In the genomic region with DNA sequence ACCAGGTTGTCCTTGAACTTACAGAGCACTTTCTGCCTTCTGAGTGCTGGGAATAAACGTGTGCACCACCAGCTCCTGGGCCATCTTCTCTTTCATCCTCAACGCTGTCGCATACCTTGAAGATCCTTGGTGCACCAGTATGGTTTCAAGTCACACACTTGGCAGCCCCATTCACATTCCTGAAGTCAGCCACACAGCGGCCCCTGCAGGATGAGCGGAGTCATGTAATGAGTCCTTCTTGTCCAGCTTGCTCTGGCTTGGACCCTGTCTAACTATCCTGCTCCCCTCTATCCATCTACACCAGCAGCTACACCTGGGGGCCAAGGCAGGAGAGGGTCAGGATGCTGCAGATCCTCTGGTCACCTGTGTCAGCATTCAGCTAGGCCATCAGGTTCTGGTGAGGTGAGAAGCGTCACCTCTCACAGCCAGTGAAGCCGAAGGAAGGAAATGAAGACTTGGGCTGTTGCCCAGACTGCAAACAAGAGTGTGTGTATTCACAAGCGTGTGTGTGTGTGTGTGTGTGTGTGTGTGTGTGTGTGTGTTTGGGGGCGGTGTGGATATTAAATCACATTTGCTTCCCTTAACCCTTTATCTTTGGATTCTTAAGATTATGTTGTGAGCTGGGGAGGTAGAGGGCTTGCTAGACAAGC, we compare ENCODE assay signal across 7 mouse cellular contexts. TPM values are rescaled to one million over a fixed set of nuclear protein-coding genes. Genes with fewer than 3 reads are reported as not detected.
DNase-seq lines count a peak whose midpoint lies in the region; ATAC-seq and TF ChIP-seq lines count a peak whose summit lies in the region.

No protein-coding gene starts in this region.

- DNase-seq in kidney, adult 9 months = peak; percentile 20
- DNase-seq in CH12.LX (ENCODE audit: extremely low read depth) (no peak), NIH3T3 (ENCODE audit: low read depth) (peak; percentile 30)
- DNase-seq in gastrocnemius, postnatal 10 days = peak; percentile 70
- DNase-seq in lung, postnatal 25 days (ENCODE audit: low spot score) = peak; percentile 48
- no peak for DNase-seq in c-Kit-positive CD71-positive TER-119-positive erythroid progenitor cells, embryonic 14.5 days (ENCODE audit: low spot score)

- no peaks in the 10 kb centered on the region for H3K9me3 ChIP-seq in kidney, embryonic 16.5 days (ENCODE audit: low read length)
- peaks cover 5% of the 10 kb centered on the region for H3K9me3 ChIP-seq in CH12.LX (replicated peaks; ENCODE audit: low read length)

- no peaks in the 10 kb centered on the region for H3K36me3 ChIP-seq in kidney, embryonic 16.5 days (ENCODE audit: insufficient read depth, low read length)
- H3K36me3 ChIP-seq in CH12.LX (replicated peaks in 1 of 2; ENCODE audit: control insufficient read depth in 1 of 2, insufficient read depth in 1 of 2, low read length in 1 of 2) = no peaks in the 10 kb centered on the region

- no peak for ATAC-seq in kidney, embryonic 16.5 days (ENCODE audit: low FRiP score, low TSS enrichment)

- H3K4me1 ChIP-seq in kidney, embryonic 16.5 days (ENCODE audit: insufficient read depth, low read length) = peaks cover 9% of the 10 kb centered on the region
- H3K4me1 ChIP-seq in CH12.LX (ENCODE audit: control insufficient read depth in 1 of 2, insufficient read depth in 2 of 2) = no peaks in the 10 kb centered on the region

- WGBS in kidney, embryonic 16.5 days = 51% methylated on average over 9 of the region's 9 CpGs

- peak in 1 of 2 experiments; percentile 59; a peak in 2 of 4 replicates for TF ChIP-seq CTCF in CH12.LX (conservative IDR thresholded peaks at IDR 0.05 in 1 of 2, IDR thresholded peaks at IDR 0.05 in 1 of 2; ENCODE audit: low read depth in 2 of 2, low read length in 2 of 2)

- H3K79me2 ChIP-seq in CH12.LX (replicated peaks; ENCODE audit: control insufficient read depth, extremely low read depth, insufficient read depth, poor library complexity, severe bottlenecking) = no peaks in the 10 kb centered on the region

- in situ Hi-C loops in CH12.LX (cut with MboI; ENCODE audit: low pct_ligation_motif_present, low pct_unique_long_range_greater_than_20kb, low sequenced_read_pairs) = no loop called here

- no peak overlapping the region for H3K9ac ChIP-seq in kidney, embryonic 16.5 days (replicated peaks; ENCODE audit: low read length)
- no peak overlapping the region for H3K9ac ChIP-seq in CH12.LX (ENCODE audit: insufficient read depth, low read depth)

- H3K27ac ChIP-seq in kidney, embryonic 16.5 days (ENCODE audit: low read length) = no peak overlapping the region
- no peak overlapping the region for H3K27ac ChIP-seq in CH12.LX (ENCODE audit: insufficient read depth, low read depth)

- peak; percentile 19 for TF ChIP-seq RAD21 in CH12.LX (IDR thresholded peaks at IDR 0.05; ENCODE audit: low read depth, low read length)

- no peak for TF ChIP-seq POLR2A in CH12.LX (IDR thresholded peaks at IDR 0.05; ENCODE audit: low read depth, low read length)

- TF ChIP-seq EP300 in CH12.LX (IDR thresholded peaks at IDR 0.05; ENCODE audit: low read length) = no peak

- H3K4me3 ChIP-seq in kidney, embryonic 16.5 days (ENCODE audit: low read length) = no peak overlapping the region
- H3K4me3 ChIP-seq in CH12.LX (replicated peaks in 1 of 3; ENCODE audit: low read depth in 2 of 3, low read length in 2 of 3, poor library complexity in 1 of 3) = no peak overlapping the region

- dilution Hi-C loops in CH12.LX (cut with MboI; ENCODE audit: extremely low pct_ligation_motif_present, extremely low pct_unique_long_range_greater_than_20kb, low sequenced_read_pairs) = no loop called here

- no peaks in the 10 kb centered on the region for H3K27me3 ChIP-seq in kidney, embryonic 16.5 days (ENCODE audit: insufficient read depth, low read length)
- H3K27me3 ChIP-seq in CH12.LX (replicated peaks) = peaks cover 89% of the 10 kb centered on the region

- no peak overlapping the region for H3K4me2 ChIP-seq in kidney, embryonic 16.5 days (replicated peaks; ENCODE audit: low read depth, low read length)
- no peak overlapping the region for H3K4me2 ChIP-seq in CH12.LX (ENCODE audit: insufficient read depth, low read depth, poor library complexity, severe bottlenecking)

TF ChIP-seq in CH12.LX, 34 proteins besides CTCF, POLR2A, EP300 and RAD21:
- peak; percentile 44; the same call in 1 of the 2 replicates for TF ChIP-seq SMC3 (IDR thresholded peaks at IDR 0.05; ENCODE audit: low read depth, low read length)
- TF ChIP-seq USF1 (IDR thresholded peaks at IDR 0.05; ENCODE audit: low read depth, low read length) = no peak

RNA-seq across cellular contexts. Expression of gene Galnt10, which starts 18.0 kb away (rescaled TPM):
- polyA plus RNA-seq in kidney, embryonic 16.5 days (2015; fragmentation: Nextera tagmentation; extraction: Ambion mirVana) = 23.6 TPM in 2 replicates
- total RNA-seq in CH12.LX (2012; rRNA removed) (0.85 and 0.92 TPM in 2 replicates), CH12.LX (2014; rRNA removed) (not detected in 2 replicates)
- 0.07 TPM in 1 of 2 replicates, not detected in the other for polyA plus RNA-seq in CH12.LX (2012; ENCODE audit: insufficient read length, low read depth)
- total RNA-seq in gastrocnemius, postnatal 10 days (2021) = 10 to 100 TPM; 13.0 to 15.7 TPM

Comparison
In these comparisons a context has a peak if more than half of its experiments do, and no peak if none do; other contexts are left out.
1. DNase-seq: peak in kidney, adult 9 months (single experiment), NIH3T3 (single experiment), gastrocnemius, postnatal 10 days (single experiment) and lung, postnatal 25 days (single experiment); none in CH12.LX (single experiment) and c-Kit-positive CD71-positive TER-119-positive erythroid progenitor cells, embryonic 14.5 days (single experiment).
2. RNA of gene Galnt10, which starts 18.0 kb away (total RNA-seq): 13.0 to 15.7 TPM in gastrocnemius, postnatal 10 days; 0.85 to 0.92 TPM in CH12.LX; every median in the first group is over 4 times any median in the second.